Comparison of ENCODE assay signal across 25 mouse cellular contexts in genomic region chr6:82021494-82021893, GRCm38 (mm10).
"Had no signal": no experiment of that assay in that cellular context is flagged by ENCODE, and none has a peak within 500 bp of the region (broad histone marks: within the 10 kb centered on the region; RNA-seq: fewer than 3 reads in every experiment).

No protein-coding gene starts in this region.

- H3K9ac ChIP-seq: intestine, embryonic 15.5 days; limb, embryonic 13.5 days; liver, embryonic 12.5 days; liver, embryonic 15.5 days; lung, embryonic 15.5 days; midbrain, embryonic 13.5 days; neural tube, embryonic 13.5 days; stomach, embryonic 15.5 days had no signal

- DNase-seq: layer of hippocampus, adult 9-11 months; liver; lung, adult 18-20 months; lung, postnatal 10 days; lung, postnatal 36 days; retina, postnatal 1 day; right cerebral cortex, postnatal 25 days; spleen, adult 18-20 months; thymus, adult 2 months; thymus, postnatal 14 days; thymus, postnatal 4 days had no signal

- H3K27ac ChIP-seq: intestine, embryonic 15.5 days; layer of hippocampus, adult 2 months; limb, embryonic 10.5 days; limb, embryonic 13.5 days; liver, embryonic 12.5 days; liver, embryonic 15.5 days; lung, embryonic 15.5 days; midbrain, embryonic 10.5 days; midbrain, embryonic 13.5 days; neural tube, embryonic 13.5 days; stomach, embryonic 15.5 days had no signal

- H3K4me2 ChIP-seq: intestine, embryonic 15.5 days; limb, embryonic 13.5 days; liver, embryonic 12.5 days; liver, embryonic 15.5 days; lung, embryonic 15.5 days; midbrain, embryonic 13.5 days; neural tube, embryonic 13.5 days; stomach, embryonic 15.5 days had no signal

- ATAC-seq: intestine, embryonic 15.5 days; liver, embryonic 12.5 days; midbrain, embryonic 13.5 days; midbrain, embryonic 16.5 days had no signal

- H3K36me3 ChIP-seq: intestine, embryonic 15.5 days; limb, embryonic 10.5 days; limb, embryonic 13.5 days; liver, embryonic 12.5 days; liver, embryonic 15.5 days; lung, embryonic 15.5 days; midbrain, embryonic 10.5 days; midbrain, embryonic 13.5 days; neural tube, embryonic 13.5 days; stomach, embryonic 15.5 days had no signal

- H3K27me3 ChIP-seq: intestine, embryonic 15.5 days; limb, embryonic 13.5 days; liver, embryonic 12.5 days; liver, embryonic 15.5 days; lung, embryonic 15.5 days; midbrain, embryonic 13.5 days; neural tube, embryonic 13.5 days; stomach, embryonic 15.5 days had no signal

- H3K4me1 ChIP-seq: intestine, embryonic 15.5 days; limb, embryonic 10.5 days; limb, embryonic 13.5 days; liver, embryonic 12.5 days; liver, embryonic 15.5 days; lung, embryonic 15.5 days; midbrain, embryonic 10.5 days; midbrain, embryonic 13.5 days; neural tube, embryonic 13.5 days; stomach, embryonic 15.5 days had no signal

- H3K4me3 ChIP-seq: intestine, embryonic 15.5 days; layer of hippocampus, adult 2 months; limb, embryonic 10.5 days; limb, embryonic 13.5 days; liver, embryonic 12.5 days; liver, embryonic 15.5 days; lung, embryonic 15.5 days; megakaryocyte, embryonic 14.5 days; midbrain, embryonic 10.5 days; midbrain, embryonic 13.5 days; myocyte; neural tube, embryonic 13.5 days; stomach, embryonic 15.5 days had no signal

- H3K9me3 ChIP-seq: intestine, embryonic 15.5 days; limb, embryonic 10.5 days; limb, embryonic 13.5 days; liver, embryonic 12.5 days; liver, embryonic 15.5 days; lung, embryonic 15.5 days; midbrain, embryonic 10.5 days; midbrain, embryonic 13.5 days; neural tube, embryonic 13.5 days; stomach, embryonic 15.5 days had no signal
